Mouse (Mus musculus) stomach, embryonic 14.5 days (tissue): Measurements from ENCODE around the gene H2afv. TPM values are rescaled to one million over a fixed set of nuclear protein-coding genes. Genes with fewer than 3 reads are reported as not detected.

Experiments used
- microRNA-seq: library from miRNA; unstranded; fragments of <30 nt; microRNA quantifications from one replicate; pipeline ENCODE4, GENCODE M21; 2016
- polyA plus RNA-seq: library from polyadenylated mRNA; unstranded; fragments of >200 nt; fragmentation: Nextera tagmentation; extraction: Ambion mirVana; gene quantifications from 2 replicates; pipeline ENCODE4 v1.2.1, GENCODE M21; 2014

Gene H2afv
- polyA plus RNA-seq, 1 experiment from 2014 or later = 623 TPM

Small RNAs within 50 kb of the gene (microRNA-seq; reads per million reads assigned to microRNA genes)
- gene Gm22123 (not detected), gene Mir7651 (not detected)

Other genes with a start within 250 kb of the H2afv start
- gene A730071L15Rik, start 244.4 kb downstream of the H2afv start, polyA plus RNA-seq = 0.64 and 0.93 TPM in 2 replicates
- gene Nudcd3, start 244.0 kb downstream of the H2afv start, polyA plus RNA-seq = 39.8 and 42.0 TPM in 2 replicates
- gene Npc1l1, start 214.3 kb downstream of the H2afv start, polyA plus RNA-seq = 0.06 and 0.08 TPM in 2 replicates
- 96.3 and 100 TPM in 2 replicates for gene Ddx56, start 176.7 kb downstream of the H2afv start, polyA plus RNA-seq
- gene Tmed4, start 169.6 kb downstream of the H2afv start, polyA plus RNA-seq = 119 and 125 TPM in 2 replicates
- 89.1 and 90.4 TPM in 2 replicates for gene Ogdh, start 152.8 kb downstream of the H2afv start, polyA plus RNA-seq
- gene Zmiz2, start 55.4 kb downstream of the H2afv start, polyA plus RNA-seq = 12.6 and 14.3 TPM in 2 replicates
- gene Ppia, start 29.0 kb downstream of the H2afv start, polyA plus RNA-seq = 5,529 and 5,614 TPM in 2 replicates
- 34.6 and 35.5 TPM in 2 replicates for gene Purb, start 31.5 kb upstream of the H2afv start, polyA plus RNA-seq
- gene Myo1g, start 76.5 kb upstream of the H2afv start, polyA plus RNA-seq = 1.1 and 1.3 TPM in 2 replicates
- gene Ccm2, start 102.4 kb upstream of the H2afv start, polyA plus RNA-seq = 82.8 and 86.2 TPM in 2 replicates
- 6.1 and 9.2 TPM in 2 replicates for gene Nacad, start 161.6 kb upstream of the H2afv start, polyA plus RNA-seq
- gene Tbrg4, start 181.6 kb upstream of the H2afv start, polyA plus RNA-seq = 37.1 TPM in 2 replicates
- gene Wap, start 194.2 kb upstream of the H2afv start, polyA plus RNA-seq = not detected in 2 replicates
- 8.5 and 8.7 TPM in 2 replicates for gene Ramp3, start 214.1 kb upstream of the H2afv start, polyA plus RNA-seq